Mouse (Mus musculus) forebrain, embryonic 13.5 days (tissue): Measurements from ENCODE around the gene Tgif2. TPM values are rescaled to one million over a fixed set of nuclear protein-coding genes. Genes with fewer than 3 reads are reported as not detected.

Source experiments
- ATAC-seq: fragments of 200-750 bp; cut with Nextera tagmentation; 2 replicates; pipeline ENCODE4 v1.8.0; 2017
- H3K27ac ChIP-seq: fragments of 300-500 bp; sonication (generic); 2 replicates; pipeline ENCODE4 v1.5.1; 2015; ENCODE audit warnings: inconsistent platforms, mild to moderate bottlenecking, moderate library complexity
- H3K27me3 ChIP-seq: fragments of 300-500 bp; sonication (generic); 2 replicates; pipeline ENCODE4 v1.6.1; 2015; ENCODE audit warnings: mild to moderate bottlenecking, inconsistent platforms
- H3K36me3 ChIP-seq: fragments of 300-500 bp; sonication (generic); 2 replicates; pipeline ENCODE4 v1.6.1; 2015; ENCODE audit warnings: mild to moderate bottlenecking, inconsistent platforms; ENCODE audit not compliant: poor library complexity, severe bottlenecking
- H3K4me1 ChIP-seq: fragments of 300-500 bp; sonication (generic); 2 replicates; pipeline ENCODE4 v1.6.1; 2015; ENCODE audit warnings: inconsistent platforms
- H3K4me2 ChIP-seq: fragments of 300-500 bp; sonication (generic); 2 replicates; pipeline ENCODE4 v1.6.1; 2015; ENCODE audit warnings: inconsistent platforms, mild to moderate bottlenecking, moderate library complexity
- H3K4me3 ChIP-seq: fragments of 300-500 bp; sonication (generic); 2 replicates; pipeline ENCODE4 v1.5.1; 2015; ENCODE audit warnings: mild to moderate bottlenecking, inconsistent platforms
- H3K9ac ChIP-seq: fragments of 300-500 bp; sonication (generic); 2 replicates; pipeline ENCODE4 v1.6.1; 2015; ENCODE audit warnings: mild to moderate bottlenecking, inconsistent platforms
- H3K9me3 ChIP-seq: fragments of 300-500 bp; sonication (generic); replicated peaks from 2 replicates; pipeline ENCODE4 v1.6.1; 2016; ENCODE audit warnings: inconsistent platforms
- WGBS: fragments of 180-500 bp; shearing (Covaris S2); methylation state at CpG from one replicate; pipeline ENCODE4 v1.1.7; 2015; 5-methylcytosine and 5-hydroxymethylcytosine counted together
- polyA plus RNA-seq: library from polyadenylated mRNA; unstranded; fragments of >200 nt; fragmentation: Nextera tagmentation; extraction: Ambion mirVana; gene quantifications from 2 replicates; pipeline ENCODE4 v1.2.1, GENCODE M21; 2015

Gene Tgif2
- polyA plus RNA-seq, 1 experiment from 2014 or later, result 63.3 TPM

DNA sequence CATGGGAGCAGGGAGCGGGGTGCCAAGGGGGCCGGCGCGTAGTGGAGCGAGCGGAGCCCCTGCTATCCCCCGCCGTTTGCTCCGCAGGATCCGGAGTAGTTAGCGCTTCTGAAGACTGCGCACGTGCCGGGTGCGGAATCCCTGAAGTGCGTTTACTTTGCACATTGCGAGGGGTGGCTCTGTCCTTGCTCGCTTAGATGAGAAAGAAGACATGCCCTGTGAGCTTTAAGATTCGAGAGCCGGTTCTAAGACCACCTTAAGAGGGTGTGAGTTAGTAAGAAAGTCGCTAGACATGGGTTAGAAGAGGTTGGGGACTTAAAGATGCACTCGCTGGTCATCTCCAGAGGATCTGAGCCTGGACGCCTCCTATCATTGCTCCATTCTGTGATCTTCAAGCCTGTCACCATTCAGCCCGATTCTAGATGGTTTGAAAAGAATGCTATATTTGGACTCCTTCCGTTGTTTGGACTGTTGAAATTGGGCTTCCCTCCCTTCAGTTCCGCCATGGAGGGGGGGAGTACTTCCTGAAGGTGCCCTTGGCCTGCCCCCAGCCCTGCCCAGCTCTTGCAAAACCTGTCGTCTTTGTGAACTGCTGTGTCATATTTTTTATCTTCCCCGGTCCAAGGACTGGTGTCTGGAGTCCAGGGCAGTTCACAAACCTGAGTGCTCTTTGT, 23.8 kb downstream of the Tgif2 start:
- no peak for ATAC-seq
- H3K36me3 ChIP-seq, result peaks cover 41% of the 10 kb centered on the region
- H3K9me3 ChIP-seq, result no peaks in the 10 kb centered on the region
- H3K4me1 ChIP-seq, result peaks cover 31% of the 10 kb centered on the region
- H3K4me3 ChIP-seq, result peak overlapping the region; percentile 67
- 4% methylated on average over 28 of the region's 28 CpGs for WGBS
- H3K9ac ChIP-seq, result peak overlapping the region; percentile 98
- H3K27ac ChIP-seq, result peak overlapping the region; percentile 86
- no peaks in the 10 kb centered on the region for H3K27me3 ChIP-seq
- peak overlapping the region; percentile 96 for H3K4me2 ChIP-seq

DNA sequence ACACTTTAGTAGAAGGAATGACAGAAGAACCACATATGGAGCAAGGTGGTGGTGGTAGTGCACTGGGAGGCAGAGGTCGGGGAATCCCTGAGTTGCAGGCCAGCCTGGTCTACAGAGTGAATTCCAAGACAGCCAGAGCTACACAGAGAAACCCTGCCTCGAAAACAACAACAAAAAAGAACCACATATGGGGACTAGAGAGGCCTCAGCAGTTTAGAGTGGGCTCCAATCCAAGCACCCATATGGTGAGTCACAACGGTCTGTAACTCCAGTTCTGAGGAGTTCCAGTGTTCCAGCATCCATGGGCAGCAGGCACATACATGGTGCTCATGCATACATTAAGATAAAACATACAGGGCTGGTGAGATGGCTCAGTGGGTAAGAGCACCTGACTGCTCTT, 24.7 kb downstream of the Tgif2 start:
- no peak overlapping the region for H3K9ac ChIP-seq

DNA sequence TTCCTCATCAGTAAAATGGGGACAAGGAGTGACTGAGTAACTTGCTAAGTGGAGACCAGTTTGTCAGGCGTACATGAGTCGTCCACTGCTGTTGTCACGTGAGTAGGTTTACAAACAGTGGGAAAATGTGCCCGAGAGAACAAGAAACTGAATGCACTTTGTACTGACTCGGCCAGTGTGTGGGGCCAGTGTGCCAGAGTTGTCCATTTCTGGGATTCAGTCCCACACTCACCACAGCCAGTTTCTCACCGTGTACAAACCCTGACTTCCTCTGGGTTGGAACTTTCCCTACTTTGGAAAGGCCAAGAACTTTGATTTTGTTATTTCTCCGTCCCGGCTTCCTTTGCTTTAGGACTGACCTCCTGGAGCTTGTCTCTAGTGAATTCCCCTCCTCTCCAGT, 29.2 kb downstream of the Tgif2 start:
- ATAC-seq, result no peak
- Histone ChIP-seq H3K27me3 (no peaks in the 10 kb centered on the region), H3K27ac (no peak overlapping the region), H3K4me2 (no peak overlapping the region), H3K4me3 (no peak overlapping the region), H3K4me1 (peaks cover 15% of the 10 kb centered on the region), H3K9ac (no peak overlapping the region), H3K9me3 (no peaks in the 10 kb centered on the region), H3K36me3 (peaks cover 79% of the 10 kb centered on the region)
- 90% methylated on average over 8 of the region's 8 CpGs for WGBS

More for the DNA sequence above, 24.7 kb downstream of the Tgif2 start:
- 74% methylated on average over 3 of the region's 3 CpGs for WGBS
- no peak for ATAC-seq
- peak overlapping the region; percentile 96 for H3K4me2 ChIP-seq
- peaks cover 43% of the 10 kb centered on the region for H3K36me3 ChIP-seq
- peaks cover 31% of the 10 kb centered on the region for H3K4me1 ChIP-seq
- H3K4me3 ChIP-seq, result peak overlapping the region; percentile 67
- H3K9me3 ChIP-seq, result no peaks in the 10 kb centered on the region
- H3K27me3 ChIP-seq, result no peaks in the 10 kb centered on the region
- no peak overlapping the region for H3K27ac ChIP-seq

DNA sequence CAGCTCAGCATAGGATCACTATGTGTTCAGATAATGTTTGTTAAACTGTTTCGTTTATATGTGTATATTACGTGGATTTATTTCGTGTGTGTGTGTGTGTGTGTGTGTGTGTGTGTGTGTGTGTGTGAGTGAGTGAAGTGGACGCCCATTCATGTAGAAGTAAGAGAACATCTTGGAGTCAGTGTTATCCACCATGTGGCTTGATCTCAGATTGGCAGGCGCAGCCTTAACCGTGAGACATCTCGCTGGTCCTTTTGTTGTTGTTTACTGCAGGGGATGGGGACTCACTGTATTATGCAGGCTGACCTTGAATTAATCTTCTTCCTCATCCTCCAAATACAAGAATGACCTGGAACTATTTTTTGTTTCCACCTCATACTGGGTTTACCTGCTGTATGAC, 29.7 kb downstream of the Tgif2 start:
- H3K4me2 ChIP-seq, result no peak overlapping the region
- H3K9ac ChIP-seq, result no peak overlapping the region
- peaks cover 85% of the 10 kb centered on the region for H3K36me3 ChIP-seq
- 93% methylated on average over 7 of the region's 7 CpGs for WGBS
- no peaks in the 10 kb centered on the region for H3K27me3 ChIP-seq
- peaks cover 9% of the 10 kb centered on the region; the same call in 1 of the 2 replicates for H3K4me1 ChIP-seq
- no peak overlapping the region for H3K4me3 ChIP-seq
- no peak for ATAC-seq
- H3K9me3 ChIP-seq, result no peaks in the 10 kb centered on the region
- no peak overlapping the region for H3K27ac ChIP-seq

DNA sequence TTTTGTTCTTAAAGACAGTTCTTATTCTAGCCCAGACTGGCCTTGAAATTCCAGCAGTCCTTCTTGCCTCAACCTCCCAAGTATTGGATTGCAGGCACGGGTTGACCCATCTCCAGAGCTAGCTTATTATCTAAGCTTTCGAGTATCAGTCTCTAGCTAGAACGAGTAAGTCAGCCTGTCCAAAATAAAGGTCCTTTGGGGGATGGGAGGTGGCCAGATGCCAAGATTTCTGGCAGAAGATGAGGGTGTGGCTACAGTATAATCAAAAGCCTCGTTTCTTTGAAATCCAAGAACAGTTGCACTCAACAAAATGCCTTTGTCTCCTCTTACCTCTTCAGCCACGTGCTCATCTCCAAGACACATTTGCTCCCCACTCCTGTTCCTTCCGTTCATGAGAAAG, 30.7 kb downstream of the Tgif2 start:
- Histone ChIP-seq H3K27ac (no peak overlapping the region), H3K27me3 (no peaks in the 10 kb centered on the region), H3K4me2 (no peak overlapping the region), H3K9me3 (no peaks in the 10 kb centered on the region), H3K4me1 (peaks cover under 1% of the 10 kb centered on the region; the same call in 1 of the 2 replicates), H3K36me3 (peaks cover 90% of the 10 kb centered on the region), H3K4me3 (no peak overlapping the region), H3K9ac (no peak overlapping the region)
- 55% methylated on average over 6 of the region's 6 CpGs for WGBS
- no peak for ATAC-seq

DNA sequence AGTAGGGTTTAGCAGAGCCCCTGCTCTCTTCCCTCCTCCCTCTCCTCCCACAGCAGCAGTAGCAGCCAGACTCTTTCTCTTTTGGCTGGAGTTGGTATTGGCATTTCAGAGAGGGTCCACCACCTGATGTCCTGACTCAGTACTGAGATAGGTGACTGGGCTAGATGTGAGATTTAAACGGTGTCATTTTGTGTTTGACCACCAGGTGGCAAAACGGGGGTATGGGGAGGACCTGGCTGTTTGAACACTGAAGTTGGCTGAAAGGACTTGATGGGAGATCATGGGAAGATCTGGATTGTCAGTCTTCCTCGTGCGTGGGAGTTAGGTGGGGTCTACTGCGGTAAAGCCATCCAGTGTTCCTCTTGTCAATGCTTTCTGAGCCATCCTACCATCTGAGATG, 33.8 kb downstream of the Tgif2 start:
- H3K4me3 ChIP-seq, result no peak overlapping the region
- no peaks in the 10 kb centered on the region for H3K9me3 ChIP-seq
- no peak overlapping the region for H3K27ac ChIP-seq
- H3K36me3 ChIP-seq, result peaks cover 60% of the 10 kb centered on the region
- no peaks in the 10 kb centered on the region for H3K27me3 ChIP-seq
- 31% methylated on average over 5 of the region's 5 CpGs for WGBS
- ATAC-seq, result no peak
- no peak overlapping the region for H3K9ac ChIP-seq
- H3K4me2 ChIP-seq, result no peak overlapping the region
- H3K4me1 ChIP-seq, result no peaks in the 10 kb centered on the region

DNA sequence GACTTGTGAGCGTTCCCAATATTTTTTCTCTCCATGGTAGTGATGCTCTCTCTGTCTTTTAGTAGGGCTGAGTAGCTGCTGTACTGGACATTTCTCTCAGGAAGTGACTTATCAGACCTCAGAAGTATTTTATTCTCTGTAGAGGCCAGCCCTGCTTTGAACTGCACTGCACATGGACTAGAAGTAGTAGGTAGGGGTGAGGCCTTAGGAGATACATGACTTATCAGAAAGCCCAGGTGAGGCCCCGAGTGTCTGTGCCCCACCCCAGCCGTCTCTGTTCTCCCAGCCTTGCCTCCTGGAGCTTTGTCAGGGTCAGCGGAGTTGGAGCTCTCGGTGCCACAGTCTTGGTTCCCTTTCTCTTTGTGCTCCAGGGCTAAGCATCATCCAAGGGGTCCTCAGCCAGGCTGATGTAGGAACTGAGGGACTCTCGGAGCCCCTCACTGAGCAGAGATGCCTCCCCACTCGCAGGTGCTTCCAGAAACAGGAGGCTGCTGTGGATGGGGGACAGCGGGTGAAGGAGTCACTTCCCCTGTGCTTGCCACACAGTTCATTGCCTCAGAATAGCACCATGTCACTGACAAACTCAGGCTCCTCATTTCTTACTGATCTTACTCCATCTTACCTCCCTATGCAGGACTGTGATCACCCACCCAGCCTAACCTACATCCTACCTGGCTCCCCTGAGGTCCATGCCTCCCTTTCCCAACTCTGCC, 34.4 kb downstream of the Tgif2 start:
- no peak overlapping the region for H3K4me2 ChIP-seq
- no peak for ATAC-seq
- no peak overlapping the region for H3K4me3 ChIP-seq
- no peak overlapping the region for H3K9ac ChIP-seq
- peaks cover 55% of the 10 kb centered on the region for H3K36me3 ChIP-seq
- H3K9me3 ChIP-seq, result no peaks in the 10 kb centered on the region
- no peaks in the 10 kb centered on the region for H3K27me3 ChIP-seq
- H3K27ac ChIP-seq, result no peak overlapping the region
- WGBS, result 93% methylated on average over 8 of the region's 8 CpGs
- no peaks in the 10 kb centered on the region for H3K4me1 ChIP-seq

DNA sequence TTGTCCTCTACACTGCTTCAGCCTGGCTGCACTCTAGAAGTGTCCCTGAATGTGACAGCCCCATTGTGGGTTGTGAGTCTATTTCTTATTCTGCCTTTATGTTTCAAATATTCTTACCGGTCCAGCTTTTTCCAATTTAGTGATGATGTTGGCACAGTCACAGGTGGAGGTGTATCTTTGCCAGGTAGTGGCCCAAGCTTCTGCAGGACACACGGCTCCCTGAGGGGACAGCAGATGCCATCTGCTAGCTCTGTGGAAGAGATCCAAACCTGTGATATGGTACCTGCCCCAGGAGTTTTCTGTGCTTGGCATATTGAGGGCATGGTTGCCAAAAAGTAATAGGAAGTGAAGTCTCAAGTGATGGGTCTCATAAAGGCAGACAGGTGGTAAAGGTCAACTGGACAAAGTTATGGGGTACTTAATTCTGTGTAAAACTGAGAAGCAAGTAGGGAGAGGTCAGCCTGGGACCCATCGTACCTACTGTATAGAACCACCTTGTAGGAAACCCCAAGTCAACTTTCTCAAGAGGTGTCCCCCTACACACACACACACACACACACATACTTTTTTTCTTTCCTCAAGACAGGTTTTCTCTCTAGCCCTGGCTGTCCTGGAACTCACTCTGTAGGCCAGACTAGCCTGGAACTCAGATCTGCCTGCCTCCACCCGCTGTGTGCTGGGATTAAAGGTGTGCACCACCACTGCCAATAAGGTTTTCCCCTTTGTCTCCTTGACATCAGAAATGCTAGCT, 35.1 kb downstream of the Tgif2 start:
- Histone ChIP-seq H3K4me1 (no peaks in the 10 kb centered on the region), H3K9me3 (no peaks in the 10 kb centered on the region), H3K4me3 (no peak overlapping the region), H3K27ac (no peak overlapping the region), H3K27me3 (no peaks in the 10 kb centered on the region), H3K9ac (no peak overlapping the region), H3K36me3 (peaks cover 49% of the 10 kb centered on the region), H3K4me2 (no peak overlapping the region)
- no peak for ATAC-seq
- 96% methylated on average over 4 of the region's 4 CpGs for WGBS

DNA sequence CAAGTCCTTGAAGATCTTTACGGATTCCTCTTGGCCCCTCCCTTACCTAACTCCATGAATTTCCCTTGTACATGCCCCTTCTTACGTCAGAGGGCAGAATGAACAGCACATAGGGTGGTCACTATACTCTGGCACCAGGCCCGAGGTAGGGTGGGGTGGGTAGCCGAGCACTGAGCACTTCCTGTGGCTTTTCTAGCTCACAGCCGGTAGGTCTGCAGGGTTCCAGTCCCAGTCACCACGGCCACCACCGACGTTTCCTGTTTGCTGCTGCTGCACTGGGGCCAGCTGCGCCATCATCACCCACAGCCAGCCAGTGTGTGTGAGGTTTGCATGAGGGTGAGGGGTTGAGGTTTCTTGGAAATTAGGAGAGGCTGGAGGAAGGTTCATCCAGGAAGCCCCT, 37.9 kb downstream of the Tgif2 start:
- no peak overlapping the region for H3K4me2 ChIP-seq
- H3K4me3 ChIP-seq, result no peak overlapping the region
- no peak overlapping the region for H3K9ac ChIP-seq
- no peaks in the 10 kb centered on the region for H3K9me3 ChIP-seq
- 73% methylated on average over 9 of the region's 9 CpGs for WGBS
- ATAC-seq, result no peak
- H3K27me3 ChIP-seq, result no peaks in the 10 kb centered on the region
- peaks cover 27% of the 10 kb centered on the region for H3K36me3 ChIP-seq
- H3K4me1 ChIP-seq, result no peaks in the 10 kb centered on the region
- H3K27ac ChIP-seq, result no peak overlapping the region

DNA sequence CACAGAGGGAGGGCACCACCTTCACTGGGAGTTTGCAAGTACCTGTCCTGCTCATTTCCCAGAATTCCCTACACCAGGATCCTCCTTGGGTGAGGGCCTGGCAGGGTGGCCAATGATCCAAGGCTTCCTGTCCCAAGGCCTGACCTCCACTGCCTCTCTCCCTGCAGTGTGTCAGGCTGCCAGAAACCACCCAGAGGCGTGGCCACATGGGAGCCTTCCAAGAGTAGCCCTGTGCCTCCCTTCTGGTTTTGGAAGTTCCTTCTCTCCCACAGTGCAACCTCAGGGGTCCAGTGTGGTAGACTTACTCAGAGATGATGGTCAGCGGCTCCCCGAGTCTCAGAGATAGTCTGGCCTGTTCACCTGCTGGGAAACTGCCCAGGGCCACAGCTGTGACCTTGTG, 39.7 kb downstream of the Tgif2 start:
- Histone ChIP-seq H3K9ac (no peak overlapping the region), H3K27me3 (no peaks in the 10 kb centered on the region), H3K36me3 (peaks cover 10% of the 10 kb centered on the region), H3K4me2 (no peak overlapping the region), H3K4me1 (no peaks in the 10 kb centered on the region), H3K9me3 (no peaks in the 10 kb centered on the region), H3K4me3 (no peak overlapping the region), H3K27ac (no peak overlapping the region)
- no peak for ATAC-seq
- WGBS, result 88% methylated on average over 3 of the region's 3 CpGs

DNA sequence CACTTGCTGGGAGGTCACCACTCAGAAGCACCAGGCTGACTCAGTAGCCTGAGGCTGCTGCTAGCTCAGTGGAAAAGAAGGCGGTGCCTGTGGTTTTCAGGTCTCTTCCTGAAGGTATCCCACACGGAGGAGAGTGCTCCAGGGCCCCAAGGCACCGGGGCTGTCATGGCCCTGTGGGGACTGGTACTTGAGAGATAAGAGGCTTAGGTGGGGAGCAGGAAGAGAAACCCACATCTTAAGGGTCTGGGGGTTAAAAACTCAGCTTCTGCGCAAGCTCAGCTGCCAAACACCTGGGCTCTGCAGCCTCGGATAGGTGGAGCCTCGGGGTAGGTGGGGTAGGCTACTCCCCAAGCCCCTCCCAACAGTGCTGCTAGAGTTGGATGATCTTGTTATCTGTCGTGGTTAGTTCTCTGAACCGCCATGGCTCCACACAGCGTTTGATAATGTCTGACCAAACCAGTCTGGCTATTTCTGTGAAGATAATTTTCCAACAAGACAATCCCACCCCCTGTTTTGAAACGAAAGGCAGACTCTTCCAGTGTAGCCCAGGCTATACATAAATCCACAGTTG, 42.7 kb downstream of the Tgif2 start:
- H3K4me3 ChIP-seq, result no peak overlapping the region
- no peak for ATAC-seq
- no peaks in the 10 kb centered on the region for H3K4me1 ChIP-seq
- H3K4me2 ChIP-seq, result no peak overlapping the region
- H3K9me3 ChIP-seq, result no peaks in the 10 kb centered on the region
- no peak overlapping the region for H3K9ac ChIP-seq
- no peaks in the 10 kb centered on the region for H3K27me3 ChIP-seq
- 49% methylated on average over 10 of the region's 10 CpGs for WGBS
- no peak overlapping the region for H3K27ac ChIP-seq
- no peaks in the 10 kb centered on the region for H3K36me3 ChIP-seq
